11 mouse cellular contexts compared by ENCODE assay signal in the genomic region with DNA sequence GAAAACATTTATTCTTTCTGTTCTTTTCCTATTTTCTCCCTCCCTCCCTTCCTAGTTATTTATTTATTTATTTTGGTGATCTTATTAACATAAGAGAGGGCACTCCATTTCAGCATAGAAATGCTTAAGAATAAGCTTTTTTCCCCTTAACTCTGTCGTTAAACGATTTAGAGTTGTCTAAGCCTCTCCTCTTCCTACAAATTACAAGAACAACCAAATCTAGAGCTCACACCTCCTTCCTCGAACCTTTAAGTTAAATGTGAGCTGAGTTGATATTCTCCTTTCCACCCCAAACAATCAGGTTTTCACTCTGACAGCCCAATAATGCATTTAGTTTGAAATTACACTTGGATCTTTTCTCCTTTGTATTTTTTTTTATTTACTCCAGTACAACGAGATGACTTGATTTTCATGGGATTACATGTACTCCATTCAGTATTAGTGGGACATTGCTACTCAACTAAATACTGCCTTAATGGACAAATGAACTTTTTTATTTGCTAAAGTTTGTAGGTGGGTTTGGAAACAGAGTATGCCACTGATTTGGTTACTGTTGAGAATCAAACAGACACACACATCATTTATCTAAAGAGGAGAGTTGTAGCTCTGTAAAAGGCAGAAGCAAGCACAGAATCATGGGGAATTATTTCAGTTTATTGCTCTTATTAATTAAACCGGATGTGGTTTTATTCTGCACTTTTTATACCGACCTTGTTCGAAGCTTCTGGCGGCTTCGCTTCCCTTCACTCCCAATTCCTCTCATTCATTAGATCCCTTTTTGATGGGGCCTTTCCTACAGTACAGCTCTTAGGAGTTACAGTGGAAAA.
DNase-seq lines count a peak whose midpoint lies in the region; ATAC-seq lines count a peak whose summit lies in the region.
"Had no signal": no experiment of that assay in that cellular context is flagged by ENCODE, and none has a peak within 500 bp of the region (broad histone marks: within the 10 kb centered on the region; RNA-seq: fewer than 3 reads in every experiment).

No protein-coding gene starts in this region.

- peaks cover 8% of the 10 kb centered on the region; the same call in 1 of the 2 replicates for H3K27me3 ChIP-seq in heart, embryonic 14.5 days (ENCODE audit: control insufficient read depth, insufficient read depth, low read length)
- H3K27me3 ChIP-seq in midbrain, embryonic 11.5 days (ENCODE audit: control insufficient read depth, insufficient read depth, low read length), result peaks cover 62% of the 10 kb centered on the region
- peaks cover 44% of the 10 kb centered on the region for H3K27me3 ChIP-seq in midbrain, embryonic 15.5 days (replicated peaks)
- H3K27me3 ChIP-seq in hindbrain, embryonic 16.5 days (replicated peaks; ENCODE audit: control insufficient read depth, insufficient read depth, low read length), result no peaks in the 10 kb centered on the region
- H3K27me3 ChIP-seq in stomach, embryonic 14.5 days (ENCODE audit: control insufficient read depth, insufficient read depth, low read length), result no peaks in the 10 kb centered on the region

- peaks cover 11 to 22% of the 10 kb centered on the region in 2 experiments for H3K4me1 ChIP-seq in heart, embryonic 14.5 days (ENCODE audit: control insufficient read depth in 2 of 2, insufficient read depth in 2 of 2, low read length in 2 of 2)
- H3K4me1 ChIP-seq in midbrain, embryonic 11.5 days (ENCODE audit: control insufficient read depth, insufficient read depth, low read length), result peaks cover 40% of the 10 kb centered on the region
- peaks cover 45% of the 10 kb centered on the region for H3K4me1 ChIP-seq in midbrain, embryonic 15.5 days
- peaks cover 26% of the 10 kb centered on the region for H3K4me1 ChIP-seq in hindbrain, embryonic 16.5 days (ENCODE audit: control insufficient read depth, insufficient read depth, low read depth, low read length)
- H3K4me1 ChIP-seq in stomach, embryonic 14.5 days (ENCODE audit: control insufficient read depth, insufficient read depth, low read length), result peaks cover 17% of the 10 kb centered on the region

- peak overlapping the region; percentile 81 for H3K4me2 ChIP-seq in heart, embryonic 14.5 days (ENCODE audit: low read length)
- no peak overlapping the region; the same call in 1 of the 2 replicates for H3K4me2 ChIP-seq in midbrain, embryonic 11.5 days
- no peak overlapping the region for H3K4me2 ChIP-seq in midbrain, embryonic 15.5 days
- H3K4me2 ChIP-seq in hindbrain, embryonic 16.5 days (ENCODE audit: low read length), result peak overlapping the region; percentile 84
- peak overlapping the region; percentile 90 for H3K4me2 ChIP-seq in stomach, embryonic 14.5 days (replicated peaks; ENCODE audit: low read depth, low read length)

- peak overlapping the region; percentile 71; the same call in 1 of the 2 replicates for H3K9ac ChIP-seq in heart, embryonic 14.5 days (ENCODE audit: low read length)
- H3K9ac ChIP-seq in midbrain, embryonic 11.5 days (ENCODE audit: low read length), result no peak overlapping the region
- H3K9ac ChIP-seq in midbrain, embryonic 15.5 days, result no peak overlapping the region
- H3K9ac ChIP-seq in hindbrain, embryonic 16.5 days (ENCODE audit: low read depth, low read length), result peak overlapping the region; percentile 52
- peak overlapping the region; percentile 80 for H3K9ac ChIP-seq in stomach, embryonic 14.5 days (replicated peaks; ENCODE audit: low read depth, low read length)
- H3K9ac ChIP-seq: limb, embryonic 13.5 days had no signal

- H3K9me3 ChIP-seq in heart, embryonic 14.5 days (ENCODE audit: control insufficient read depth, low read length), result no peaks in the 10 kb centered on the region
- no peaks in the 10 kb centered on the region for H3K9me3 ChIP-seq in midbrain, embryonic 11.5 days (ENCODE audit: control insufficient read depth, low read length)
- no peaks in the 10 kb centered on the region for H3K9me3 ChIP-seq in midbrain, embryonic 15.5 days
- no peaks in the 10 kb centered on the region for H3K9me3 ChIP-seq in hindbrain, embryonic 16.5 days (ENCODE audit: control insufficient read depth, low read length)
- H3K9me3 ChIP-seq in stomach, embryonic 14.5 days (ENCODE audit: control insufficient read depth, low read depth, low read length), result no peaks in the 10 kb centered on the region
- H3K9me3 ChIP-seq: limb, embryonic 13.5 days had no signal

- ATAC-seq in heart, embryonic 14.5 days (ENCODE audit: insufficient number of reproducible peaks, insufficient read depth, low FRiP score, low read depth), result no peak
- ATAC-seq in midbrain, embryonic 11.5 days (ENCODE audit: low FRiP score), result no peak
- no peak for ATAC-seq in midbrain, embryonic 15.5 days (replicated peaks)
- no peak for ATAC-seq in hindbrain, embryonic 16.5 days
- no peak for ATAC-seq in stomach, embryonic 14.5 days (ENCODE audit: insufficient number of reproducible peaks, insufficient read depth, low FRiP score, low read depth)

- no peak overlapping the region for H3K4me3 ChIP-seq in heart, embryonic 14.5 days (ENCODE audit: control insufficient read depth in 1 of 2, insufficient read depth in 1 of 2, low read depth in 1 of 2, low read length in 2 of 2)
- no peak overlapping the region for H3K4me3 ChIP-seq in midbrain, embryonic 11.5 days (ENCODE audit: low read depth, low read length)
- no peak overlapping the region for H3K4me3 ChIP-seq in midbrain, embryonic 15.5 days
- no peak overlapping the region for H3K4me3 ChIP-seq in hindbrain, embryonic 16.5 days (ENCODE audit: low read length)
- peak overlapping the region; percentile 42; the same call in 1 of the 2 replicates for H3K4me3 ChIP-seq in stomach, embryonic 14.5 days (ENCODE audit: low read depth, low read length)
- H3K4me3 ChIP-seq: erythroblast, embryonic 14.5 days; limb, embryonic 13.5 days had no signal

- no peak for DNase-seq in heart, postnatal 4 days
- peak; percentile 92 for DNase-seq in midbrain, embryonic 11.5 days (ENCODE audit: low spot score, missing footprints)
- DNase-seq in spleen, postnatal 14 days (ENCODE audit: low spot score in 2 of 2), result no peak
- DNase-seq in frontal cortex, postnatal 14 days (ENCODE audit: low spot score in 2 of 2), result no peak
- DNase-seq: thymus, postnatal 4 days had no signal

- no peaks in the 10 kb centered on the region for H3K36me3 ChIP-seq in heart, embryonic 14.5 days (ENCODE audit: control insufficient read depth, insufficient read depth, low read length)
- no peaks in the 10 kb centered on the region for H3K36me3 ChIP-seq in midbrain, embryonic 11.5 days (ENCODE audit: control insufficient read depth, insufficient read depth, low read length)
- H3K36me3 ChIP-seq in midbrain, embryonic 15.5 days (replicated peaks), result no peaks in the 10 kb centered on the region
- no peaks in the 10 kb centered on the region for H3K36me3 ChIP-seq in hindbrain, embryonic 16.5 days (ENCODE audit: control insufficient read depth, insufficient read depth, low read length)
- H3K36me3 ChIP-seq in stomach, embryonic 14.5 days (ENCODE audit: control insufficient read depth, insufficient read depth, low read length), result no peaks in the 10 kb centered on the region
- H3K36me3 ChIP-seq: limb, embryonic 13.5 days had no signal

- WGBS in heart, embryonic 14.5 days, result 34% methylated on average over 9 of the region's 9 CpGs
- 2% methylated on average over 9 of the region's 9 CpGs for WGBS in midbrain, embryonic 11.5 days
- 5% methylated on average over 9 of the region's 9 CpGs for WGBS in midbrain, embryonic 15.5 days
- WGBS in hindbrain, embryonic 16.5 days, result 9% methylated on average over 9 of the region's 9 CpGs
- 11% methylated on average over 9 of the region's 9 CpGs for WGBS in stomach, embryonic 14.5 days

- no peak overlapping the region for H3K27ac ChIP-seq in heart, embryonic 14.5 days (replicated peaks in 1 of 2; ENCODE audit: control insufficient read depth in 1 of 2, insufficient read depth in 1 of 2, low read depth in 2 of 2, low read length in 2 of 2)
- no peak overlapping the region for H3K27ac ChIP-seq in midbrain, embryonic 11.5 days (ENCODE audit: low read depth, low read length)
- no peak overlapping the region for H3K27ac ChIP-seq in midbrain, embryonic 15.5 days
- H3K27ac ChIP-seq in hindbrain, embryonic 16.5 days (ENCODE audit: low read depth, low read length), result peak overlapping the region; percentile 91
- H3K27ac ChIP-seq in stomach, embryonic 14.5 days (ENCODE audit: low read length), result peak overlapping the region; percentile 98
- H3K27ac ChIP-seq: limb, embryonic 13.5 days had no signal

Comparison
In these comparisons a context has a peak if more than half of its experiments do, and no peak if none do; other contexts are left out.
1. H3K27ac ChIP-seq: peak in hindbrain, embryonic 16.5 days (single experiment) and stomach, embryonic 14.5 days (single experiment); none in heart, embryonic 14.5 days (0 of 2), midbrain, embryonic 11.5 days (single experiment) and midbrain, embryonic 15.5 days (single experiment).
2. H3K4me2 ChIP-seq: peak in heart, embryonic 14.5 days (single experiment), hindbrain, embryonic 16.5 days (single experiment) and stomach, embryonic 14.5 days (single experiment); none in midbrain, embryonic 11.5 days (single experiment) and midbrain, embryonic 15.5 days (single experiment).
3. H3K9ac ChIP-seq: peak in heart, embryonic 14.5 days (single experiment), hindbrain, embryonic 16.5 days (single experiment) and stomach, embryonic 14.5 days (single experiment); none in midbrain, embryonic 11.5 days (single experiment) and midbrain, embryonic 15.5 days (single experiment).